Mouse (Mus musculus): Measurements from ENCODE around the gene Ncbp3.

Ncbp3 gene

DNA sequence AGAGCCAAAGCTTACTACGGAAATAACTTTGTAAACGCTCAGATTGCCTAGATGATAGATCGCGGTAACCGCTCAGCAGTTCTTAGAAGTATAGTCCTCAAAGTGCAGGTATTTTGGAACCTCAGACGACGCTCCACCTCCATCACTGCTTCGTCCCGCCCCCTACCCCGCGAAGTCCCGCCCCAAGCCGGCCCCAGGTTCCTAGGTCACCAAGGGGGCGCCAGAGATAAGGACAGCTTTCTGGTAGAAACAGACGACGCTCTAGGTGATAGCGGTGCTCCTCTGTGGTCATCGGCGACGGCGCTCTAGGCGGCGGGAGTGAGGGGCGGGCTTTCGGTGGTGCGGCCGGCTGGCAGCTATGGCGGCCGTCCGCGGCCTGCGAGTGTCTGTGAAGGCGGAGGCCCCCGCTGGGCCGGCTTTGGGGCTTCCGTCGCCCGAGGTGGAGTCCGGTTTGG is at the start of gene Ncbp3:
Gene Ncbp3, plus strand, starts transcription at position 242 of the 455 bp plus-strand sequence.
- DNase-seq, result peak; percentile 95 to 96

DNA sequence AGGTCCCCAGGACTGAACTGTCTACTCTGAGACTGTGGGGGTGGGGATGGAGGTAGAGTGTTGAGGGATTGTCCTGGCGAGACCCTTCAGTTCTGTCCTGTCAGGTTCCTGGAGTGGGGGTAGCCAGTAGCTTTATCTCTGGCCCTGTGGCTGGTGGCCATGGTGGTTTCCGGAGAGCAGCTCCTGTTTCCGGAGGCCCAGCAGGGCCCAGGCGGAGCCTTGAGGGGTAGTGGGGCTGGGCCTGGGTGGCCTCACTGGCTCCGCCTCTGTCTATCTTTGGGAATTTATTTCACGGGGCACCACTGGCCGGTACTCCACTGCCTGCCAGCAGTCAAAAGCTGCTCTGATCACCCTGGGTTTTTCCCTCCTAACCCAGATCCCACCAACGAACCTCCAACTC is 48.8 kb upstream of the Ncbp3 start, which contains the start of gene P2rx1:
Gene P2rx1, plus strand, starts transcription at position 333 of the 400 bp plus-strand sequence.
- no peak for DNase-seq

GRCm38 (mm10) chr11:73001029-73001428 is 46.6 kb upstream of the Ncbp3 start:
- peak; percentile 65 to 71 for DNase-seq

DNA sequence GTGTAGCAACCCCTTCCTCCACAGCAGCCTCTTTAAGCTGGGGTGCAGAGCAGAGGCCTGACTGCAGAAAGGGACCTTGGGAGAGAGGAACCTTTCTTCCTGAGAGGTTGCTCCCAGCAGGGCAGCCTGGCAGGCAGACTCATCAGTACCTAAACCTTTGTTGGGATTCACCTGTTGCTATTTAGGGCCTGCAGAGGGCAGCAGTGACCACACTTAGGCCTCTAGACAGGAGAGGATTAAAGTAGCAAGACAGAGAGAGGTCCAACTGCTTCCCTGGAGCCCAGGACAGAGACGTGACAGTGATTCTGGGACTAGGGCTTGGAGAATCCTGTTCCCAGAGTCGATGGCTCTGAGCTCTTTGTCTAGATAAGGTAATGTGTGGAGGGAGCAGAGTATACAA is 41.2 kb upstream of the Ncbp3 start:
- DNase-seq, result peak; percentile 71 to 72

- DNase-seq, result no peak
Observed at GRCm38 (mm10) chr11:73007113-73007512, 40.5 kb upstream of the Ncbp3 start.

DNA sequence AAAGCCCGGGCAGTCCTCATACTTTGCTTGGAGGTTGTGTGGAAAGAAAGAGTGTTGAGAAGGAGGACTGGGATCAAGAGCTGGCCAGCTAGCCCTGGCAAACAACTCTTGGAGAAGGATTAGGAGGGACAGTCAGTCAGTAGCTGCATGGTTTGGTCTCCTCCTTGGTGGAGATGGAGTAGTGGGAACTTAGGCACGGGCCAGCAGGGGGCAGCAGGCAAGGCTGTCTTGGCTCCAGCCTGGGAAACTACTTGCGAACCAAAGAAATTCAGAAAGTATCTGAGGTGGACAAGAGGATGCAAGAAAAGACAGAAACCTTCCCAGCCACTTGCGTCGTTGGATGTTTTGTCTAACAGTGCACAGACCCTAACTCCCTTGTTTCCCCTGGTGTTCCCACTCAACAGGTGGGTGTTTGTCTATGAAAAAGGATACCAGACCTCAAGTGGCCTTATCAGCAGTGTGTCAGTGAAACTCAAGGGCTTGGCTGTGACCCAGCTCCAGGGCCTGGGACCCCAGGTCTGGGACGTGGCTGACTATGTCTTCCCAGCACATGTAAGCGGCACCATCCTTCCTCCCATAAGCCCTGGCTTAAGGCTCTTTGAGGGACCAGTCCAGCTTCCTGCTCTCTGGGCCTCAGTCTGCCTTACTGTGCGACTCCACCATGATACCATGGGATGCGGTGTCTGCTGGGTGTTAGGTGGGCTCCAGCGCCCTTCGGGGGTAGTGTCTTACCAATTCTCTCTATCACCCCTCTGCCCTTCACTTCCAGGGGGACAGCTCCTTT is 39.7 kb upstream of the Ncbp3 start:
- DNase-seq, result peak; percentile 50 to 55

GRCm38 (mm10) chr11:73008826-73009225 is 38.8 kb upstream of the Ncbp3 start:
- no peak for DNase-seq

- DNase-seq, result peak; percentile 75 to 78
Observed at GRCm38 (mm10) chr11:73009531-73010274, 37.9 kb upstream of the Ncbp3 start.

GRCm38 (mm10) chr11:73013981-73014380 is 33.6 kb upstream of the Ncbp3 start:
- DNase-seq, result no peak

GRCm38 (mm10) chr11:73014831-73015344 is 32.7 kb upstream of the Ncbp3 start:
- peak; percentile 74 to 79 for DNase-seq

DNA sequence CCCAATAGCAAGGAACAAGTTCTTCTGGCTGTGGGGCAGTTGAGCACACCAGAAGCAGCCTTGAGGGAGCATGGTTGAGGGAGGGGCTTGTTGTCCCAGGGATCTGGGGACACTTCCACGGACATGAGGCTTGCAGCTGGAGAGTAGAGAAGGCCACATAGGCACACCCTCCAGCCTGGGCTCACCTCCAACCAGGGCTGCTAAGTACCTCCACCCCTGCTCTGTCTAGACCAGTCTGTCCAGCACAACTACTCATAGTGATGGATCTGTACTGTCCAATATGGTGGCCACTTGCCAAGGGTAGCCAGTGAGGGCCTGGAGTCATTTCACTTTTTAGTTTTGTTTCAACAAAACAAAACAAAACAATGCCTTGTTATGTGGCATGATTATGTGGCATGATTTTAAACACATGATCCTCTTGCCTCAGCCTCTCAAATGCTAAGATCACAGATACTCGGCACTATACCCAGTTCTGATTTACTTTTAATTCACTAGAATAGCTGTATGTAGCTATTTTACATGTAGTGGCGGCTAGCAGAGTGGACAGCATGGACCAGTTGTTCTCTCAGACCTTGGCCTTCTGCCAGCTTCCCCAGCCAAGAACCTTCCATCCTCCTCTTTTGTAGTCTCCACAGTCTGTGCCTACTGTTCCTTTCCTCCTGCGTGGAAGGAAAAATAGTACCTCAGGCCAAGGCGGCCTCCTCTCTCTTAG is 32.0 kb upstream of the Ncbp3 start:
- DNase-seq, result peak; percentile 74 to 77

GRCm38 (mm10) chr11:73016103-73016420 is 31.5 kb upstream of the Ncbp3 start:
- no peak for DNase-seq

DNA sequence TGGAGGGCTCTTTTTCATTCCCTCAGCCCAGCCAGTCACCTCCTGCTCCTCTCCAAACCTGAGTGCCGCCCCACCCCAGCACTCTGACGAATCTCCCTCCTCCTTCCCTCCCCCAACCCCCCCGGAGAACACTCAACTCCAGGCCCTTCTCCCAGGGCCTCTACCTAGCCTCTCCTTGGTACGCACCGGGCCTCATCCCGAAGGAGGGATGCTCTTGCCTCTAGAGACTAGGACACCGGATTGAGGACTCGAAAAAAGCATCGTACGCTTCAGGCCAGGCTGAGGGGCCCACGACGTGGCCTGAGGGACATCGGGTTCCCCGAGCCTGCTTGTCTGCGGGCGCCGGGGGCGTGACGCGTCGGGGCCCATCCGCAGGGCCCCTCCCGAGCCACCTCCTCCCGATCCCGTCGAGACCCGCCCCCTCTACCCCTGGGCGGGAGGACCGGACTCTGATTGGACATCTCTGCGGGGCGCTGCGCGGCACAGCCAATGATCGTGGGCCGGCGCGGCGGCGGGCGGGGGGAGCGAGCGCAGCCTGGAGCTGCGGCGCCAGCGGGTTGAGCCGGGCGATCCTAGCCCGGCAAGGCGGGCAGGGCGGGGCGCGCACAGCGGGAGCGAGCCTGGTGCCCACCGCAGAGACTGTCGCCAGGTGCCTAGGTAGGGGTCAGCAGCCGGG is 29.0 kb upstream of the Ncbp3 start, which contains the start of gene Camkk1:
Gene Camkk1, plus strand, starts transcription at position 538 of the 676 bp plus-strand sequence.
- DNase-seq, result peak; percentile 96 to 98

GRCm38 (mm10) chr11:73019147-73019795 is 28.3 kb upstream of the Ncbp3 start:
- peak; percentile 59 to 63 for DNase-seq

GRCm38 (mm10) chr11:73020953-73021800 is 26.4 kb upstream of the Ncbp3 start:
- DNase-seq, result no peak

GRCm38 (mm10) chr11:73023099-73023498 is 24.5 kb upstream of the Ncbp3 start:
- peak; percentile 74 to 78 for DNase-seq

GRCm38 (mm10) chr11:73023827-73024226 is 23.8 kb upstream of the Ncbp3 start:
- DNase-seq, result no peak

DNA sequence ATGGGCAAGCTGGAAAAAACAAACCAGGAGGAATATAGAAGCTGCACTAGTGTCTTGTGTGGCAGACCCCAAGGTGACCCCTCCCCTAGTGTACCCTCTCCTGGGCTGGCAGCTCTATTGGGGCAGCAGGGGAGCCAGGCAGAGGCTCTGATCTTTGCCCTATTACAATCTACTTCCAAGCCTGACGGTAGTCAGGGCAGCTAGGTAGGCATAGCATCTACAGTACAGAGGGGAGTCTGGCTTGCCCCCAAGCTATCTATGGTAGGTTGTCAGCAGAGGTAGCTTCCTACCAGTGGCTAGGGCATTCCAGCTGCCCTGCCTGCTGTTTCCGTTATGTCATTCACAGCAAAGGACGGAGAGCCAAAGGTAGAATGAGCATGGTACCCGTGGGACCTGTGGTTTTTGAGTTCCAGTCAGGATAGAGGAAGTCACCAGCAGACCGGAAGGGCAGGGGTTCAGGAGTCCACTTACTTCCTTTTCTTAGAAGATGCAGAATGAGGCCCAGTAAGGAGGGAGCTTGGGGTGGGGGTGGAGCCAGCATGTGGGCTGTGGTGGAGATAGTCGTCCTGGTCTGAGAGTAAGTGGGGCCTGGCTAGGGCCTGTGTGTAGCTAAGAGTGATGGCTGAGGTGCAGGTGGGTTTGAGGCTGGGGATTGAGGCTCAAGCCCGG is 23.2 kb upstream of the Ncbp3 start:
- DNase-seq, result no peak

- no peak for DNase-seq
Observed at GRCm38 (mm10) chr11:73026961-73027360, 20.6 kb upstream of the Ncbp3 start.

DNA sequence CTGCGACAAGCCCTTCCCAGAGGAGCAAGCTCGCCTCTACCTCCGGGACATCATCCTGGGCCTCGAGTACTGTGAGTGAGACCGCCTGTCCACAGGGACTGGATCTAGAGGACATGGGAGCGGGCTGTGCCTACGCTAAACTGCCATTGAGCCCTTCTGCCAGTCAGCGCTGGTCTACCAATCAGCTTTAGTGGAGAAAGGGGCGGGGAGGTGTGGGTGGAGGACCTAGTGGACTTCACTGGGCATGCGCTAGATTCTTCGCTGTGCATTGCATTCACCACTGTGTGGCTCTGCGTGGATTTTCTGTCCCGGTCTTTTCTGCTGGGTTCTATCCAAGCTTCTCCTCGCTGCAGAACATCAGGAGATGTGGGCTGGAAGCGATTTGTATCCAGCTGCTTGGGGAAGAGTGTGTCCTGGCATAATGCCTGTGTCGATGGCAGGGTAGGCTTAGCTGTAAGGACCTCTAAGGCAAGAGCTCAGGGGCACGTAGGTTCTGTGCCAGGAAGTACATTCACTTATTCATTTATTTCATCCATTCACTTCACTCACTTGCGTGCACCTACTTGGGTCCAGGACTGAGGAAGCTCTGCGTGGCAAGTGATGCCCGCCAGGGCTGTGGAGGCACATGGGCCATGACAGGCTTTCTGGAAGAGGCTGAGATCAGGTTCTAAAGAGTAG is 16.6 kb upstream of the Ncbp3 start:
- DNase-seq, result peak; percentile 84 to 87

All from cerebellum, postnatal 36 days (tissue).